Mouse (Mus musculus): ENCODE results near the gene Anxa11.
"Not testable (repeated sequence)": the region's sequence is repeated elsewhere in the genome, so short reads cannot be mapped to it uniquely, and the experiment has no call there.

GRCm38 (mm10) chr14:25905243-25905642 is 63.3 kb downstream of the Anxa11 start:
- not testable (repeated sequence) for TF ChIP-seq CTCF (IDR thresholded peaks at IDR 0.05 in 2 of 3, conservative IDR thresholded peaks at IDR 0.05 in 1 of 3; ENCODE audit: control insufficient read depth in 1 of 3, insufficient read depth in 1 of 3, low read depth in 2 of 3, low read length in 3 of 3, poor library complexity in 1 of 3, severe bottlenecking in 1 of 3); ZKSCAN1 (IDR thresholded peaks at IDR 0.05; ENCODE audit: low read depth, low read length); POLR2A (IDR thresholded peaks at IDR 0.05; ENCODE audit: control insufficient read depth in 1 of 2, insufficient read depth in 1 of 2, low read depth in 1 of 2, low read length in 2 of 2, poor library complexity in 1 of 2); POLR2AphosphoS5 (IDR thresholded peaks at IDR 0.05; ENCODE audit: borderline replicate concordance, low read depth, low read length); MAZ (IDR thresholded peaks at IDR 0.05; ENCODE audit: low read depth, low read length); EP300 (IDR thresholded peaks at IDR 0.05; ENCODE audit: low read depth in 1 of 2, low read length in 2 of 2); GATA1 (IDR thresholded peaks at IDR 0.05; ENCODE audit: low read depth, low read length); USF2 (IDR thresholded peaks at IDR 0.05; ENCODE audit: borderline replicate concordance in 1 of 2, insufficient read depth in 1 of 2, low read depth in 1 of 2, low read length in 2 of 2); MAFK (IDR thresholded peaks at IDR 0.05; ENCODE audit: borderline replicate concordance, low read depth, low read length); ETS1 (IDR thresholded peaks at IDR 0.05; ENCODE audit: low read depth, low read length); HCFC1 (IDR thresholded peaks at IDR 0.05; ENCODE audit: low read depth, low read length)

All from MEL (cell line).